Mouse (Mus musculus) forebrain, embryonic 11.5 days (tissue): ENCODE measurements around the gene Fam168a. TPM values are rescaled to one million over a fixed set of nuclear protein-coding genes. Genes with fewer than 3 reads are reported as not detected.

ENCODE experiments used
- ATAC-seq: fragments of 200-750 bp; cut with Nextera tagmentation; replicated peaks from 2 replicates; pipeline ENCODE4 v1.8.0; 2017; ENCODE audit warnings: moderate TSS enrichment; ENCODE audit not compliant: low FRiP score
- DNase-seq: peaks from one replicate; pipeline ENCODE4 v3.0.0-alpha.2; 2017; ENCODE audit warnings: low spot score
- H3K27ac ChIP-seq: fragments of 300-500 bp; sonication (generic); 2 replicates; pipeline ENCODE4 v1.5.1; 2014; ENCODE audit warnings: low read depth, low read length
- H3K27me3 ChIP-seq: fragments of 300-500 bp; sonication (generic); 2 replicates; pipeline ENCODE4 v1.6.1; 2014; ENCODE audit warnings: mild to moderate bottlenecking, low read length, mixed read lengths; ENCODE audit not compliant: control insufficient read depth, insufficient read depth
- H3K36me3 ChIP-seq: fragments of 300-500 bp; sonication (generic); 2 replicates; pipeline ENCODE4 v1.6.1; 2014; ENCODE audit warnings: mild to moderate bottlenecking, low read length, moderate library complexity, mixed read lengths; ENCODE audit not compliant: control insufficient read depth, insufficient read depth
- H3K4me1 ChIP-seq: fragments of 300-500 bp; sonication (generic); replicated peaks from 2 replicates; pipeline ENCODE4 v1.6.1; 2014; ENCODE audit warnings: low read length, mixed read lengths; ENCODE audit not compliant: control insufficient read depth, insufficient read depth
- H3K4me2 ChIP-seq: fragments of 300-500 bp; sonication (generic); 2 replicates; pipeline ENCODE4 v1.6.1; 2014; ENCODE audit warnings: low read depth, mild to moderate bottlenecking, low read length, moderate library complexity, mixed read lengths; ENCODE audit not compliant: severe bottlenecking
- H3K4me3 ChIP-seq: fragments of 300-500 bp; sonication (generic); 2 replicates; pipeline ENCODE4 v1.5.1; 2014; ENCODE audit warnings: low read depth, low read length
- H3K9ac ChIP-seq: fragments of 300-500 bp; sonication (generic); 2 replicates; pipeline ENCODE4 v1.6.1; 2014; ENCODE audit warnings: low read length
- H3K9me3 ChIP-seq: fragments of 300-500 bp; sonication (generic); 2 replicates; pipeline ENCODE4 v1.6.1; 2016; ENCODE audit warnings: low read length, mixed read lengths; ENCODE audit not compliant: control insufficient read depth
- WGBS: fragments of 180-500 bp; shearing (Covaris S2); extraction: QIAGEN DNeasy Blood & Tissue Kit; methylation state at CpG from one replicate; pipeline ENCODE4 v1.1.7; 2014; 5-methylcytosine and 5-hydroxymethylcytosine counted together
- polyA plus RNA-seq: library from polyadenylated mRNA; unstranded; fragments of >200 nt; fragmentation: Nextera tagmentation; extraction: Ambion mirVana; gene quantifications from 2 replicates; pipeline ENCODE4 v1.2.1, GENCODE M21; 2014

Fam168a gene
- polyA plus RNA-seq, 1 experiment from 2014 or later = 52.9 TPM

GRCm38 (mm10) chr7:100812641-100813040, 106.2 kb downstream of the Fam168a start:
- Histone ChIP-seq H3K27me3 (no peaks in the 10 kb centered on the region), H3K4me3 (no peak overlapping the region), H3K4me2 (no peak overlapping the region), H3K9me3 (no peaks in the 10 kb centered on the region), H3K9ac (no peak overlapping the region), H3K4me1 (0 out of 2 replicates have a peak, but pooled peaks cover 1% of the 10 kb centered on the region), H3K27ac (no peak overlapping the region), H3K36me3 (no peaks in the 10 kb centered on the region)
- DNase-seq = no peak
- WGBS = 85% methylated on average over 5 of the region's 5 CpGs
- ATAC-seq = no peak

GRCm38 (mm10) chr7:100815900-100816570, 109.6 kb downstream of the Fam168a start:
- DNase-seq (no peak), ATAC-seq (peak; percentile 61)
- Histone ChIP-seq H3K9ac (no peak overlapping the region), H3K27ac (no peak overlapping the region), H3K4me3 (no peak overlapping the region), H3K4me1 (0 out of 2 replicates have a peak, but pooled peaks cover 1% of the 10 kb centered on the region), H3K27me3 (no peaks in the 10 kb centered on the region), H3K9me3 (no peaks in the 10 kb centered on the region), H3K4me2 (no peak overlapping the region), H3K36me3 (no peaks in the 10 kb centered on the region)
- 43% methylated on average over 8 of the region's 8 CpGs for WGBS

- H3K4me1 ChIP-seq = 0 out of 2 replicates have a peak, but pooled peaks cover 1% of the 10 kb centered on the region
- DNase-seq (no peak), ATAC-seq (no peak)
- no peak overlapping the region for H3K9ac ChIP-seq
- H3K9me3 ChIP-seq = no peaks in the 10 kb centered on the region
- no peak overlapping the region for H3K4me2 ChIP-seq
- H3K36me3 ChIP-seq = no peaks in the 10 kb centered on the region
- 77% methylated on average over 6 of the region's 6 CpGs for WGBS
- H3K27ac ChIP-seq = no peak overlapping the region
- H3K27me3 ChIP-seq = no peaks in the 10 kb centered on the region
- no peak overlapping the region for H3K4me3 ChIP-seq
Observed at GRCm38 (mm10) chr7:100816759-100817441, 110.5 kb downstream of the Fam168a start.

GRCm38 (mm10) chr7:100817442-100817760, 111.0 kb downstream of the Fam168a start:
- no peak for DNase-seq
- Histone ChIP-seq H3K9ac (no peak overlapping the region), H3K36me3 (no peaks in the 10 kb centered on the region), H3K27me3 (no peaks in the 10 kb centered on the region), H3K4me1 (0 out of 2 replicates have a peak, but pooled peaks cover 1% of the 10 kb centered on the region), H3K4me2 (no peak overlapping the region), H3K4me3 (no peak overlapping the region), H3K9me3 (no peaks in the 10 kb centered on the region), H3K27ac (no peak overlapping the region)
- ATAC-seq = no peak
- WGBS = 88% methylated on average over 2 of the region's 2 CpGs

- DNase-seq (no peak), ATAC-seq (no peak)
- no peak overlapping the region for H3K27ac ChIP-seq
- no peak overlapping the region for H3K4me2 ChIP-seq
- H3K36me3 ChIP-seq = no peaks in the 10 kb centered on the region
- 94% methylated on average over 4 of the region's 4 CpGs for WGBS
- H3K4me1 ChIP-seq = 0 out of 2 replicates have a peak, but pooled peaks cover 1% of the 10 kb centered on the region
- H3K9ac ChIP-seq = no peak overlapping the region
- no peaks in the 10 kb centered on the region for H3K27me3 ChIP-seq
- H3K9me3 ChIP-seq = no peaks in the 10 kb centered on the region
- H3K4me3 ChIP-seq = no peak overlapping the region
Observed at GRCm38 (mm10) chr7:100818401-100819064, 112.1 kb downstream of the Fam168a start.

DNA sequence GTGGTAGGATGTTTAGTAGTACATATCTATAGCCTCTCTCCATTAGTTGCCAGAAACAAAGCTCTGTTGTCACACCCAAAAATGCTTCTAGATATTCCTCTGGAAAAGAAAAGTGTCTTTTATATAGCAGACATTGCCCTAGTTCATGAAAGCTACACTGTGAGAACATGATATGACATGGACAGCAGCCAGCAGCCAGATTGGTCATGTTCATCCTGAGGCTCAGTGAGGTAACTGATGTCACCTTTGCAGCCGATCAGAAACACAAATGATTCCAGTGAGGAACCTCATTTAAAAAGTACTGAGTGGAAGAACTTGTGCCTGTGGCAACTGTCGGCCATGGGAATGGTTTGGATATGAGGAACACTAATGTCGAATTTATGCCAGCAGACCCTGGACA, 118.2 kb downstream of the Fam168a start:
- Histone ChIP-seq H3K27me3 (no peaks in the 10 kb centered on the region), H3K27ac (no peak overlapping the region), H3K4me2 (no peak overlapping the region), H3K9me3 (no peaks in the 10 kb centered on the region), H3K4me1 (no peaks in the 10 kb centered on the region), H3K36me3 (no peaks in the 10 kb centered on the region), H3K9ac (no peak overlapping the region), H3K4me3 (no peak overlapping the region)
- DNase-seq (no peak), ATAC-seq (no peak)
- 96% methylated on average over 3 of the region's 3 CpGs for WGBS

DNA sequence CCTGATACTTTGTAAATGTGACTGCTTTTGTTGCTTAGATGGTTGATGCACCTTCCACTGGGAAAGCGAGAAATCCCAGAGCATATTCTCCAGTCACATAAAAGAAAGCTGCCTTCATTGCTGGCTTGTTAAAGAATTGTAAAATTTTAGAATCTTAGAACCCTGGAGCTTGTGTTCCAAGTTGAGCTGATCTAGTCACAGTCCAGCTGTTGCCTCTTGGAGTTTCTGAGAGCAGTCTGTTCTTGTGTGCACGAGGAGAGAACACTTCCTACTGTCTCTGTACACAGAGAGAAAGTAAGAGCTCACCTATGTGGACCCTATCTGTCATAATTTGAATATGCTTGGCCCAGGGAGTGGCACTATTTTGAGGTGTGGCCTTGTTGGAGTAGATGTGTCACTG, 122.1 kb downstream of the Fam168a start:
- WGBS = 98% methylated on average over 2 of the region's 2 CpGs
- ATAC-seq (no peak), DNase-seq (no peak)

GRCm38 (mm10) chr7:100833859-100834258, 127.4 kb downstream of the Fam168a start:
- H3K27ac ChIP-seq = no peak overlapping the region
- H3K9ac ChIP-seq = no peak overlapping the region
- no peak overlapping the region for H3K4me3 ChIP-seq
- no peak overlapping the region for H3K4me2 ChIP-seq
- no peaks in the 10 kb centered on the region for H3K9me3 ChIP-seq
- H3K36me3 ChIP-seq = peaks cover 2% of the 10 kb centered on the region; the same call in 1 of the 2 replicates
- DNase-seq (no peak), ATAC-seq (no peak)
- H3K27me3 ChIP-seq = no peaks in the 10 kb centered on the region
- H3K4me1 ChIP-seq = no peaks in the 10 kb centered on the region
- WGBS = 86% methylated on average over 1 of the region's 1 CpGs

More for the DNA sequence above, 122.1 kb downstream of the Fam168a start:
- H3K4me1 ChIP-seq = no peaks in the 10 kb centered on the region
- no peaks in the 10 kb centered on the region for H3K27me3 ChIP-seq
- H3K9ac ChIP-seq = no peak overlapping the region
- no peak overlapping the region for H3K27ac ChIP-seq
- H3K9me3 ChIP-seq = no peaks in the 10 kb centered on the region
- no peak overlapping the region for H3K4me3 ChIP-seq
- no peak overlapping the region for H3K4me2 ChIP-seq
- H3K36me3 ChIP-seq = no peaks in the 10 kb centered on the region
